Mouse (Mus musculus) mesoderm, embryonic 11.5 days (tissue): ENCODE measurements at regions not wholly inside any gene's neighbourhood (a gene's known extent, or its start where the extent isn't known, plus 50 kb on each side); places are given as distances from the start of the nearest gene placed in this dataset.

Experiments used
- DNase-seq: peaks from one replicate; pipeline ENCODE4 v3.0.0-alpha.2; 2012; ENCODE audit warnings: low read depth, low spot score

DNA sequence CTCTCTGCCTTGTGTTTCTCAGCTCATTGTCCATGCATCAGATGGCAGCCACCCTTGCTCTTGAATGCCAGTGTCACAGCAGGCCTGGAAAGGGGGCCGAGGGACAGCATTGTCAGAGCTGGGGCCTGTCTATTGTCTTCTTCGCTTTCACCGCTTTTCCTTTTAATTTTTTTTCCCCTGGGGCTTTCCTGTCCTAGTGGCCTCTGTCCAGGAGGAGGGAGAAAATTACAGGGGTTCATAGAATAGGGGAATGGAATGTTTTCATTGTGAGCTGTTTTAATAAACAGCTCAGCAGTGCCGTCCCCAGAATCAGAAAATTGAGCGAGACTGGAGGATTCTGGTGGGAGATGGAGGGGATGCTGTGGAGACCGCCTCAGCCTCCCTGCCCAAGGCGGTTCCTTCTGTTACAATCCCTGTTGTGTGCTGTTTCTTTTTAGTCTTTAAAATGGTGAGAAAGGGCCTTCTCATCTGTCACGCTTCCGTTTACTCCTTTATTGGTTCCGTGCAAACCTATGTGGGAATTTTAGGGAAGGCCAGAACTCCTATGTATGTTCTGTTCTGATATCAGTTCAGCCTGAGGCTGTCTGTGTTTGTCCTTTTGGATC lies 217.2 kb upstream of the Ubash3b start:
- DNase-seq, result no peak

DNA sequence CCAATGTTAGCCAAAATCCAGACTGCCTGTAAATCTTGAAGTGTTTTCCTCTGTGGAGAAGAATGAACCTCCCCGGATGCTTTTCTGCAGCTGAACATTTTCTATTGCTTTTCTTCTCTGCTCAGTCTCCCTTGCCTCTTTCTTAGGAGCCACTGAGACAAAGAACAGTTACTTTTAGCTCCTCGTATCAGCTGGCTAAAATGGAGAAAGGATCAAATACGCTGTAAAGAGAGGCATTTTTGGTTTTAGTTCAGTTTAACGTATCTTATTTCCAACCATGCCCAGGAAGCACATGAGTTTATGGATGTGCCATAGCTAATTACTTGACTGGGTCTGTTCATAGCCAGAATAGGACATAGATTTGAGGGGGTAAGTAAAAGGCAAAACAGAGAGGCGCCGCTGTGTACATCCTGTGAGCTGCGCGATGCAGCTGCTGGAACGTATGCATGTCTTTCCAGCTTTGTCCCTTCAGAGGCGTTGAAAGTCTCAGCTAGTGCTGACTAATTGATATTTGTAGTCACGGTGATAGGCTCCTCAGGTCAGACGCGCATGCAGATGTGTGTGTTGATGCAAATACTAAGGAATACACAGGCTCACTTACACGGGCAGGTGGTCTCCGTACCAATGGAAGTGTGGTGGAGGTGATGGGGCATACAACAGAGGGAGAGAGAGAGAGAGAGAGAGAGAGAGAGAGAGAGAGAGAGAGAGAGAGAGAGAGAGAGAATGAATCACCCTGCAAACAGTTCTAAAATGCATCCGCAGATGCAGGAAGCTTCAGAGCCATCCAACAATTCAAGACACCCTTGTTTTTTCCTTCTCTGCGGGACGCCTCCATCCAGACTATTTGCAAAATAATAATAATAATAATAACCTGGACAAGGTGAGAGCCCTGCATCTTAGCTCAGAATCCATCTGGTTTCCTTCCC lies 216.5 kb upstream of the Ubash3b start:
- no peak for DNase-seq

DNA sequence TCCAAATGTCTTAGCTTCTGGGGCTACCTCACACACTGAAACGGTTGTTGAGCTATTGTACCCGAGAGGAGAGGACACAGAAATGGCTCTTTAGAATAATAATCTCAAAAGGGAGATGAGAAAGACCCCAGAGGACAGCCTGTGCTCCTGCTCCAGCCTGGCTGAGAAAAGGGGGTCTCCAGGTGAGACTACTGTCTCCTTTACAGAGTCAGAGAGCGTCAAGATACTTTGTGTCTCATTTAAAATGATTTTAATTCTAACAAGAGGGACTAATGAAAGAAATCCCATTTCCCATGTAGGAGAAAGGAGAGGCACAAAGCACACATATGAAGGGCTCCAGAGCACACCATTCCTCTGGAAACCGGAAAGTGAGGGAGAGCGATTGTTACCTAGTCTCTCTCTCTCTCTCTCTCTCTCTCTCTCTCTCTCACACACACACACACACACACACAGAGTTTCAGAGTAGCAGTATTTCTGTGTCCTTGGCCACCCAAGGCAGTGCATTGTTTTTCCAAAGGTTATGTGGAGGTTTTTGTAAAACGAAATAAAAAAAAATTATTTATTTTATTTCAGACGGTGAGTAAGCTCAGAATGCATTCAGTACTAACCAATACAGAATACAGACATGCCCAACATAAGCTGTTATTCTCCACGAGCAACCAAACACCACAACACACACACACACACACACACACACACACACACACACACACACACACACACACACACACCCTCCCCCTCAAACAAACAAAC lies 215.6 kb upstream of the Ubash3b start:
- no peak for DNase-seq

DNA sequence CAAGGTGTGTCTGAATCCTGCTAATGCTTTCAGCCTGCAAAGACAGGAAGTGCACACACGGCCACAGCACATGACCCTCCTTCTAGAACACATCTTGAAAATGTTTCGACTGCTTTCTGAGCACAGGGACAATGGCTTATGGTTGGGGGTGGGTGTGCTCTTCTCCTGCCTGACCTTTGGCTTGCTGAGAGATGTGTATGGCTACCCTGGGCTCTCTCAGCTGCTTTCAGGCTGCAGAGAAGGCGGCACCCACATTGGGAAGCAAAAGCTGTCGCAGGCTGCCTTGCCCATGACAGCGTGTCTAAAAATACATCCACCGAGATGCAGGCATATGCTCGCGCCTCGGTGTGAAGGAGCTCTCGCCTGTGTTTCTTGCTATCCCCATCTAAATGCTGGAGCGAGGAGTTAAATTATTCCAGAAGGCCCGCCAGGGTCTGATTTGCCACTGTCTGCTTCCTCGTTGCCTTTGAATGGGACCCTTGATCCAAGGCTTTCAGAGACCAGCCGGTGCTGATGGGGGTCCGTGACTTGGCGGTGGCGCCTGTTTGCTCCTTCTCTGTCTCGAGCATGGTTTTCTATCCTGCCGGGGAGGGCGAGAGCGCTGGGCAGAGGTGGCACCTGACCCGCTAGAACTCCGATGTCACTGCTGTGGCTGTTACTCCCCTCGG lies 214.6 kb upstream of the Ubash3b start:
- peak; percentile 61 for DNase-seq

DNA sequence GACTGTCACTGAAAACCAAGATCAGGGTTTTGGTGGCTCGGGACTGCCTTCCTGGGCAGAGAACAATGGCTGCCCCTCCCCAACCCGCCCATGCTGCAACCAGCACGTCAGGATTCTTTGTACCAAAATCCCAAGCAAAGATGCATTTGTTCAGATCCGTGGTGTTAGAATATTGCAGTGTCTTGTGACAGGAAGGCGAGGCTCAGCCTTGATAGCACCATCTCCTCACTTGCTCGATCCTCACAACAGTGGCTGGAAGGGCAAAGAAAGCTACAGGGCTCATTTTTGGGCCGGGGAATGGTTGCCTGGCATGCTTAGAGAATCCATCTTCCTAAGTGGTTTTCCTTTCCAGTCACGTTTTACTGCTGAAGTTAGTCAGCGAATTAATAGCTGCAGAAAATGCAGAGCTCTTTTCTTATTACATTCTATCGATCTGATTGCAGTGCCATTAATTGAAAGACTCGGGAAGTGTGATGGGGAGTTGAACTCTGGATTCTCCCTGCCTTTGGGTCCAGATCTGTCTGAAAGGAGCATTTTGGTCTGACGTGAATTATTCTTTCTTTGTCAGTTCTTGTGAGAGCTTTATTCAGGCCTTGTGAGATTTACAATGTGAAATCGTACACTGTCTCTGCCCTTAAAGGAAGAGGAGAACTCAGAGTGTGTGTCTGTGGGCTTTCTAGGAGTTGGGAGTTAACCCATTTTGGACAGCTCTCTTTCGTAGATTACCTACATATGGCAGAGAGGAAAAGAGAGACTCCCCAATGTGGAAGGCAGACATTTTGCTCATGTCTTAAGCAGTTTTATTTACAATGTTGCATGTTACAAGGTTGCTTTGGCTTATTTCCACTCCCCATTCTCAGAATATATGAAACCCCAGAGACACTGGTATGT lies 213.3 kb upstream of the Ubash3b start:
- no peak for DNase-seq

DNA sequence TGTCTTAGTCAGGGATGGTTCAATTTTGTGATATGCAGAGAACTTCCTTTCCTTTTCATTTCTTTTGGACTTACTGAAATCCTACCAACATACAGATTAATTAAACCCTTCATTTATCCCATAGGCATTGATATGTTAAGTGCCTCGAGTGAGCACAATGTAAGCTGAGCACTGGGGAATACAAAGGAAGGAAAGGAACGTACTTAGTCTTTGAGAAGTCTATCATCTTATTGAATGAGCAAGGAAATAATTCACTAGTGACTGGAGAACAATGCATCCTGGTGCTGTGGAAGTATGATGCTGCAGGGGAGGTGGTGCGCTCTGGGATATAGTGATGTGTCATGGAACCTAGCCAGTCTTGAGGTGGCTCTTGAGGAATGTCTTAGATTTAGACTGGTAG lies 204.9 kb upstream of the Ubash3b start:
- DNase-seq, result no peak

DNA sequence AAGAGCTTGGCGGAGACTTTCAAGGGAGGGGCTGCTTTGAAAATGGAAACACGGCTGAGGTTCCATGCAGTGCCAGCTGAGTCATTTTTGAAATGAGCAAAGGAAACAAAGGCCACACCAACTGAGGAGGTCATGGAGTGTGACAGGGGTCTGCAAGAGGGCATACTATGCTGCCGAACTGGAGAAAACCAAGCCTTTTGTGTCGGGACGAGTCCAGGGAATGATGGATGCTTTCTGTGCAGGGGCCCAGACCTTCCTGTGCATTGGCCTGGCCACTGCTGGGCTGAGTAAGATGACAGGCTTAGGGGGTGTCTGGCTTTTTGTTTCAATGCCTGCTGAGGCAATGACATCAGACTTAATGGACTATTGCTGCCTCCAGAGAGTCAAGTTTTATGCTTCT lies 203.8 kb upstream of the Ubash3b start:
- DNase-seq, result peak; percentile 82

DNA sequence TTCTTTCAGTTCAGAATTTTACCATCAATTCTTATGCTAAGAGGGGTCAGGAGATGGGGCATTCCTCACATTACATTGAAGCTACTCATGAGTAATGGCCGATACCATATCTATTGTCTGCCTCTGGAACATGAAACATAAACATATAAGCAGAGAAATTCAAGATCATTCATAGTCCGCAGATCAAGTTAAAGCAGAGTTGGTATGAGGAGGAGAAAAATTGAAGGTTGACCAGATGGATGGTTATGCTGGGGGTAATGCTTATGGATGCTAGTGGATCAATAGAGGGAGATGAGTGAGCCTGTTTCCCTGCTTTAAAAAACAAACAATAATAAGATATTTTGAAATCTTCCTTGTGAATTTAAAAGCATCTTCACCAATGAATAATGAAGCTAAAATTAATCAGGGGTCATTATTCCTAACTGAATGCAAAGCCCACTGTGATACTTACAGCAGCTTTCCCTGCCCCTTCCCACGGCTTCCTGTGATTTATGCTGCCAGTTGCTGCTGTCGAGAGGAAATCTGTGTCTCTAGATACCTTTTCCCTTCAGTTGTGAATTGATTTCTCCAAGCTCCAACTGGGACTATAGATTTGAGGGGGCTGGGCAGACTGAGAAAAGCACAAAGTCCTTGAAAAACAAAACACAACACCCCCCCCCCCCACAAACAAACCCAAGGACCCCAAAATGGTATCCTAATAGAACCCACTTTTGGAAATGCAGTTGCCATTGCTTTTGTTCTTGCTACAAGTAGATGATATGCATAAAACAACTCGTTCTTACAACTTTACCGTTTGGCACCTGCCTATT lies 203.1 kb upstream of the Ubash3b start:
- DNase-seq, result peak; percentile 62

DNA sequence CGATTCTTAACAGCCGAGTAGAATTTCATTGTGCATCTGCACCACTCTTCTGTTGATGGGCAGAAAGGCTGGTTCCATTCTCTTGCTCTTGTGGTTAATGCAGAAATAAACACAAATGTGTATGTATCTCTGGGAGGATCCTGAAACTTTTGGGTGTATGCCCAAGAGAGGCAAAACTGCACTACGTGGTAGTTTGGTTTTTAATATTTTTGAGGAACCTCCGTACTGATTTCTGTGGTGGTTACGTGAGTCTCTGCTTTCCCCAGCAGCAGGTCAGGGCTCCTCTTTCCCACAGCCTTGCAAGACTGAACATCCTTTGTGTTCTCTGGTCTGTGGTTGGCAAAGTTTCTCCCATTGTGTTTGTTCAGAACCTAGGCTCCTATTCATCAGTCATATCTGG lies 198.9 kb upstream of the Ubash3b start:
- DNase-seq, result no peak

DNA sequence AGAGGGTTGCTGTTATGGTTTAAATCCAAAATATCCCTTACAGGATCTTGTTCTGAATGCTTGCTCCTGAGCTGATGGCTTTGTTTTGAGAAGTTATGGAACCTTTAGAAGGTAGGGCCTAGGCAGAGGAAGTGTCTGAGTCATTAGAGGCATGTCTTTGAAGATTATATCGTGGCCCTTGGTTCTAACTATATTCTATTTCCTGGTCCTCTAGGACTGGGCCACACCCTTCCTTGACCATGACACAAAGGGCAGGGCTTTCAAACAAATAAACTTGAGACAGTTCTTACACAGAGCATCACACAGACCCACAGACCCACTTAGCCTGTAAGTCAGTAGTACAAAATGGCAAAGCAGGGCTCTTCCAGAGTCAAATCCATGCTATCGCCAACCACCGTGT lies 197.8 kb upstream of the Ubash3b start:
- DNase-seq, result no peak

DNA sequence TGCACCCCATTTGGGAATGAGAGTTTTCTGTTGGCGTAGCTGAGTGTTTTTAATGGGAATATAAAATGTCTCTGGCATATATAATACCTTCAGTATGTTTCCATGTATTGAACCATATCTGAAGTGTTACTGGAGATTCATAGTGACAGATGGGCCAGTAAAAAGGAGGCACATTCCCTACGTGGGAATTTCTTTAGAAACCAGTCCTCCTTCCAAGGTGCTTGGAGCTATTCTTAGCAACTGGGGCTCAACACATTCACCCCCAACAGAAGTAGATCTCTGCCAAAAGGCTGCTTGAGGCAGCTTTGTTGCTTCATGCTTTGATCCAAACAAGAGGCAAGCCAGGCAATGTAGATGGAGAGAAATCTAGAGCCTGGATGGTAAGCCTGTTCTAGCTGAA lies 183.8 kb upstream of the Ubash3b start:
- DNase-seq, result no peak

DNA sequence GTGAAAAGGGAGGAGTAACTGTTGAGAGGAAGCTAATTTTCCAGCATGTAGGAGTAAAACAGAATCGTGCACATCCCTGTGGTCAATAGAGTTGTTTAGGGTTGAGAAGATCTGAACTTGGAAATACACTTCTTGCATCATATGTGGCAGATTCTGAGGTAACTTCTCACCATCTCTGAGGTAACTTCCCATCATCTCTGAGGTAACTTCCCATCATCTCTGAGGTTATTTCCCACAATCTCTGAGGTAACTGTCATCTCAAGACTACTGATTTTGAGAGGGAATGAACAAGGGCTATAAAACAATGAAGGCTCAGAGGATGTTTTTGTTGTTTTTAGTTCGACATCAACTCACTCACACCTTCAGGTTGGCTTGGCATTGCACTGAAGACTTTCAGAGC lies 175.9 kb upstream of the Ubash3b start:
- no peak for DNase-seq

DNA sequence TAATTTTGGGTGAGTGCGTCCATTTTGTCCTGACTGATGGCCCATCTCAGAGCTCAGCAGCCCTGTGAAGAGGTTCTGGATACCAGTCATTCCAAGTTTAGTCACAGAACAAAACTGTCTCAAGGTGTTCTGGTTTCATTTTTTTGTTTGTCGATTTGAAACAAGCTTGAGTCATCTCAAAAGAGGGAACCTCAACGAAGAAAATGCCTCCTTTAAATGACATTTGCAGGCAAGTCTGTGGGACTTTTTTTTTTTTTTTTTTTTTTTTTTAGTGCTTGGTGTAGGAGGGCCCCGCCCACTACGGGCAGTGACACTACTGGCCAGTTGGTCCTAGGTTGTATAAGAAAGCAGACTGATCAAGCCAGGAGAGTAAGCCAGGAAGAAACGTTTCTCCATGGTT lies 175.3 kb upstream of the Ubash3b start:
- DNase-seq, result no peak

DNA sequence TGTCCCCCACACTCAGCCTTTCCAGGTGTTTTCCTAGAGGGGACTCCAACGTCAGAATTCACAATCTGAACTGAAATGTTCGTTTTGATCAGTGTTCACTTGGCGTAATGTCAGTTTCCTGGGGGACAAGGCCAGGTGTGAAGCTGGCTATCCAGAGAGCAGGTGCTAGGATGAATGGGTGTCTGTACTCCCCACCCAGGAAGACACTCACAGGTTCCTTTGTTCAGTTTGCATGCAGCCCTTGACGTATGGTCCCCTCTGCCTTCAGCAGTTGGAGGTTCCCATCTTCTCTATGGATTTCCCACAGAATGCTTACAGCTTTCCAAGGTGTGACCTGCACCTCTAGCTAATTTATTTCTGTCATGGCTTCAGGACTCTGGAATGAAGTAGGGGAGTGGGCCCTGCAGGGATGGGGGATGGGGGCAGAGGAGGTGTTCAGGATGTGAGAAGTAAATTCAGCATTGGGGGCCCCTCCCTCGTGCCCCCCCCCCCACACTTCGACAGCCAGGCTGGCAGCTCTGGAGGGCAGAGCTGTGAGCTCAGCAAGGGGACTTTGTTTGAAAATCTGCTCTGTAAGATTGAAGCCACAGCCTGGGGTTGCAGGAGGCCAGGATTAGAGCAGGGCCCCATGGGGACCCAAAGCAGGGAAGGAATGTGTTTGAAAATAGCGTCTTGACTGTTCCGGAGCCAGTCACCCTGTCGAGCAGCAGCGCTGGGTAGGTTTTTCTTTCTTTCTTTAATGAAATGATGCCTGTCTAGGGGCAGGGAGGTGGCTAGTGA lies 173.2 kb upstream of the Ubash3b start:
- DNase-seq, result peak; percentile 74

DNA sequence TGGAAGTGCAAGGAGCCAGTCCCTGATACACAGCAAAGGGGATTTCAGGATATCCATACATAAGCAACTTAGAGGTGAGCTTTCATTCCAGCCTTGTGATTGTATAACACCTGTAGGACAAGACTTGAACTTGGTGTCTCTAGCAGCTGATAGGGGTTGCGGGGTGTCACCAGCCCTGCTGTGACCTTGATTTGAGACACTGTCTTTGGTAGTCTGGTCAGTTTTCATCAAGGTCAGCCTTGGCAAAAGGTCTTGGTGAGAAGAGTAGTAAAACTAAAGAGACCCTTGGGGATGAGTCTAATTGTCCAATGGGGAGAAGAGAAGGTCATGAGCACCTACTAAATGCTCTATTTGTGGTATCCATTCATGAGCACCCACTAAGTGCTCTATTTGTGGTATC lies 172.0 kb upstream of the Ubash3b start:
- no peak for DNase-seq

DNA sequence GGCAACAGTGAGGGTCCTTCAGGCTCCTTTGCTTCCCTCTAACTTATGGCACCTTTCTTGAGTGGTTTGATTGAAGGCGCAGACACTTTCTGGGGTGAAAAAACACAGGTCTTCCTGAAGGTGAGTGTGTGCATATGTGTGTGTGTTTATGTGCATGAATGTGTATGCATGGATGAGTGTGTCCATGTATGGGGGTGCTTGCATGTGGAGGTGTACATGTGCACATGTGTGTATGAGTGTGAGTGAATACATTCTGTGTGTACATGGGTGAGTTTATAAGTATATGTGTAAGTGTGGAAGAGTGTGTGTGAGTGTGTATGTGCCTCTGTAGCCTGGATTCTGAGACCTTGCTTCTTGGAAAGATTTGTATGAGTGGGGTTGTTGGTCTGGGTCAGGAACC lies 167.5 kb upstream of the Ubash3b start:
- DNase-seq, result no peak

DNA sequence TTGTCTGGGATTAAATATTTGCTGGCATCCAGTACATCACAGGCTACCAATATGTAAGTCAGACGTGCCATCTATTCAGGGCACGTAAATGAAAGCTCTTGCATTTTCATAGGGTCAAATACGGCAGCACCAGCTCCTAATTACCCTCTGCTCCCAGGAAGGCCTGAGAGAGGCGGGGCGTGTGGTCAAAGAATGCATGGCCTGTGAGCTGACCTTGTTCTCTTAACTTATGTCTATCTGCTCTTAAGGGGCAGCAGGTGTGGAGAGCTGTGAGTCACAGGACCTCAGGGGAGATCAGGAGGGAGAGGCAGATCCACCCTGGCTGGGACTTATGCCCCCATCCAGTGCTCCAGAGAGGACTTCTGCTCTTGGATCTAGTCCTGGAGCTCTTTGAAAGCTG lies 167.0 kb upstream of the Ubash3b start:
- DNase-seq, result no peak

DNA sequence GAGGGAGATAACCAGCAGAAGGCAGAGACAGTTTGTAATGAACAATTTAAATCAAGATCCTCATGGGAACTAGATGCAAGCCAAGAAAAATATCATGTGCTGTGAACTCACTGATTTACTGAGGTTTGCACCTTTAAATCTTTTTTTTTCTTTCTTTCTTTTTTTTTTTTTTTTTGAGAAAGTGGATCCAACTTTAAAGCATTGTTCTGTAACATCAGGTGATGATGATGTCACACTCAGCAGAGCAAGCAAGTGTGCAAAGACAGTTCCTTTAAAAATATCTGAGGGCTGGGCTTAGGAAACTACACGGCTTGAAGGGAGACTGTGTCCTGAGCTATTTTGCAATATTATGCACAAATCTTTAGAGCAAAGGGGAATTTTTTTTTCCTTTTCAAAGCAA lies 166.6 kb upstream of the Ubash3b start:
- no peak for DNase-seq

DNA sequence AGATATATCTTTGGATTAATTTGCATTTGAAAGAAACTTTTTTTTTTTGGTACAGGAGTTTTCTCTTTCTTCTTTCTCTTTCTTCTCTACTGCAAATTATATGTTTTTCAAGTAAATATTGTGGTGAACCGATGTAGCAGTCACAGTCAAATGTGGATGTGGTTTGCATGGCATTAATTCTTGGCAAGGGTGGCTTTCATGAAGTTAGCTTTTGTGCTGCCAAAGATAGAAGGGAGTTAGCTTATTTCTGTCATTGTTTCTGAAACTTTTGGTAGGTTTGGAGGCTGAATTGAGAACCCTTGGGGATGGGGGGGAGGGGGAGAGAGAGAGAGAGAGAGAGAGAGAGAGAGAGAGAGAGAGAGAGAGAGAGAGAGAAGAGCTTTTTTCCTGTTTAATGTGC lies 166.1 kb upstream of the Ubash3b start:
- DNase-seq, result no peak
